Mouse (Mus musculus) heart, embryonic 14.5 days (tissue): ENCODE data around the gene Dhdh. TPM values are rescaled to one million over a fixed set of nuclear protein-coding genes. Genes with fewer than 3 reads are reported as not detected.
"Not testable (repeated sequence)": the region's sequence is repeated elsewhere in the genome, so short reads cannot be mapped to it uniquely, and the experiment has no call there.

Source experiments
- ATAC-seq: fragments of 200-750 bp; cut with Nextera tagmentation; 2 replicates; pipeline ENCODE4 v1.8.0; 2017; ENCODE audit warnings: low read depth, moderate TSS enrichment; ENCODE audit not compliant: insufficient number of reproducible peaks, insufficient read depth, low FRiP score
- H3K27ac ChIP-seq, 2 experiments: fragments of 200-500 bp in 1 of 2; fragments of 300-500 bp in 1 of 2; sonication (generic) in 1 of 2; replicated peaks in 1 of 2; 2 replicates each; pipeline ENCODE4 v1.5.1; 2012 to 2014; ENCODE audit warnings: low read depth in 2 of 2, low read length in 2 of 2, control low read depth in 1 of 2, mild to moderate bottlenecking in 1 of 2, mixed read lengths in 1 of 2; ENCODE audit not compliant: control insufficient read depth in 1 of 2, insufficient read depth in 1 of 2
- H3K27me3 ChIP-seq: fragments of 300-500 bp; sonication (generic); 2 replicates; pipeline ENCODE4 v1.6.1; 2014; ENCODE audit warnings: mild to moderate bottlenecking, low read length, control low read depth; ENCODE audit not compliant: control insufficient read depth, insufficient read depth
- H3K36me3 ChIP-seq: fragments of 300-500 bp; sonication (generic); 2 replicates; pipeline ENCODE4 v1.6.1; 2014; ENCODE audit warnings: mild to moderate bottlenecking, control low read depth, low read length, mixed read lengths; ENCODE audit not compliant: control insufficient read depth, insufficient read depth
- H3K4me1 ChIP-seq, 2 experiments: fragments of 200-500 bp in 1 of 2; fragments of 300-500 bp in 1 of 2; sonication (generic) in 1 of 2; 2 replicates each; pipeline ENCODE4 v1.6.1; 2012 to 2014; ENCODE audit warnings: low read length in 2 of 2, control low read depth in 1 of 2, mixed read lengths in 1 of 2; ENCODE audit not compliant: control insufficient read depth in 2 of 2, insufficient read depth in 2 of 2
- H3K4me2 ChIP-seq: fragments of 300-500 bp; sonication (generic); 2 replicates; pipeline ENCODE4 v1.6.1; 2014; ENCODE audit warnings: mild to moderate bottlenecking, low read length
- H3K4me3 ChIP-seq, 2 experiments: fragments of 200-500 bp in 1 of 2; fragments of 300-500 bp in 1 of 2; sonication (generic) in 1 of 2; 2 replicates each; pipeline ENCODE4 v1.5.1; 2012 to 2014; ENCODE audit warnings: low read length in 2 of 2, mild to moderate bottlenecking in 2 of 2, control low read depth in 1 of 2, low read depth in 1 of 2, moderate library complexity in 1 of 2; ENCODE audit not compliant: control insufficient read depth in 1 of 2, insufficient read depth in 1 of 2
- H3K9ac ChIP-seq: fragments of 300-500 bp; sonication (generic); 2 replicates; pipeline ENCODE4 v1.6.1; 2014; ENCODE audit warnings: mild to moderate bottlenecking, low read length
- H3K9me3 ChIP-seq: fragments of 300-500 bp; sonication (generic); 2 replicates; pipeline ENCODE4 v1.6.1; 2016; ENCODE audit warnings: low read length, control low read depth; ENCODE audit not compliant: control insufficient read depth
- WGBS: fragments of 180-500 bp; shearing (Covaris S2); extraction: QIAGEN DNeasy Blood & Tissue Kit; methylation state at CpG from one replicate; pipeline ENCODE4 v1.1.7; 2014; 5-methylcytosine and 5-hydroxymethylcytosine counted together
- polyA plus RNA-seq: library from polyadenylated mRNA; unstranded; fragments of >200 nt; fragmentation: Nextera tagmentation; extraction: Ambion mirVana; gene quantifications from 2 replicates; pipeline ENCODE4 v1.2.1, GENCODE M21; 2014

Dhdh gene
- polyA plus RNA-seq, 1 experiment from 2014 or later = 5.7 TPM

DNA sequence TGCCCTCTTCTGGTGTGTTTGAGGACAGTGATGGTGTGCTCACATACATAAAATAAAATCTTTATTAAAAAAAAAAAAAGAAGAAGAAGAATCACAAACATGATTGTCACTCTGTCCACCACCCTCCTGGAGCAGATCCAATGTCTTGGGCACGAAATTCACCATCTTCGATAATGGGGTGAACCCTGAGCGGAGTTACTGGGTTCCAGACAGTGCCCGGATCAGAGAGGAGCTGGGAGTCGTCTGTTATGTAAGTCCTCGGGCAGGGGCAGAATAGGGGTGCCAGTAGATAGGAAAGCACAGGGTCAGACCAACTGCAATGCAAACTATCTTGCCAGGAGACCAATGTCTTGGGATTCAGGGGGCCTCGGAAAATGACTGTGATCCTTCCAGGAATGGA, 32.0 kb upstream of the Dhdh start:
- 93% methylated on average over 7 of the region's 7 CpGs for WGBS
- Histone ChIP-seq H3K27me3 (no peaks in the 10 kb centered on the region), H3K4me3 (no peak overlapping the region), H3K27ac (no peak overlapping the region), H3K9ac (no peak overlapping the region), H3K36me3 (peaks cover 22% of the 10 kb centered on the region), H3K4me2 (no peak overlapping the region), H3K9me3 (no peaks in the 10 kb centered on the region), H3K4me1 (peaks cover 15 to 28% of the 10 kb centered on the region in 2 experiments)
- ATAC-seq = no peak

DNA sequence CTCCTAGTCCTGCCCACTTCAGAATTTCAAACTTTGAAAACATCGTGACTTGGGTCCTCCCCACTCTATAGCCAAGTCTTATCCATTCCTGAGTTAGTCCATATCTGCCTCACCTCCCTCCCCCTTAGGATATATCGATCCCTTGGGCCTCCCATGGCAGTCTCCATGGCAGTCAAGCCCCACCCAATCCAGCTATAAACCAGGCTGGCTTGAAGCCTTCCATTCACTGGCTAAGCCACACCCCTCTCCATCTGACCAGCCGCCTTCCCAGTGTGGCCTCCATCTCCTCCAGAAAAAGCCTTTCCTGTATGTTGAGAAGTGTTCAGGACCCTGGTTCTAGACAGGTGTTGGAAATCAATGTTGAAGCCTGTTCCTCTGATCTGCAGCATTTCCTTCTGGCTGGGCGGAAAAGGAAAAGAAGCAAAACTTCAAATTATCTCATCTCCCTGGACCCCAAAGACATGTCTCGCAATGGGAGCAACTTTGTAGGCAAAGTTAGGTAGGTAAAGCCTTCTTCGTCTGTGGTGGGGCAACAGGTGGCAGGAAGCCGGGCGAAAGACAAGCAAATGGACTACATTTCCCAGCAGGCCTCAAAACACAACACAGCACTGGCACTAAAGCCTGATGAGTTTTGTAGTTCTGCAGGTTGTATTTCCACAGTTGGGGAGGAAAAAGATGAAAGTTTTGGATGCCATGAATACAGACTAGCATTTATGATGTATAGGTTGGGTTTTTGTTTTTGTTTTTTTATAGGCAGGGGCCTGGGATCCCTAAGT, 30.9 kb upstream of the Dhdh start:
- no peaks in the 10 kb centered on the region for H3K9me3 ChIP-seq
- peaks cover 13 to 22% of the 10 kb centered on the region in 2 experiments for H3K4me1 ChIP-seq
- H3K4me2 ChIP-seq = no peak overlapping the region
- H3K4me3 ChIP-seq = no peak overlapping the region
- H3K9ac ChIP-seq = no peak overlapping the region
- no peak for ATAC-seq
- no peaks in the 10 kb centered on the region for H3K27me3 ChIP-seq
- no peak overlapping the region for H3K27ac ChIP-seq
- 70% methylated on average over 8 of the region's 8 CpGs for WGBS
- H3K36me3 ChIP-seq = peaks cover 19% of the 10 kb centered on the region

DNA sequence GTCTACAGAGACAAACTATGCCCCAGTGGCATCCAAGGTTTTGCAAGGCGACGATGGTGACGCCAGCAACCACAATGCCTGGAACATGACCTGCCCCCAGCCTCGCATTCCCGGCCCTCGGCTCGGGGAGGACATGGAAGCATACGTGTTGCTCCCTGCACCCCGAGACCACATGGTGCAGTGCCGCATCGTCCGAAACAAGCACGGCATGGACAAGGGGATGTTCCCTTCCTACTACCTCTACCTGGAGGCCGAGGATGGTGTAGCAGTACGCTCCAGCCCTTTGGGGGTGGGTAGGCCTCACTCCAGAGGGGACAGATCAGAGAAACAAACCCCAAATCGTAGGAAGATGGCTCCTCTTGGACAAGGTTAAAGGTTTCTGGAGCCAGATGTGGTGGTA, 30.0 kb upstream of the Dhdh start:
- 91% methylated on average over 16 of the region's 16 CpGs for WGBS
- Histone ChIP-seq H3K9ac (no peak overlapping the region), H3K4me2 (no peak overlapping the region), H3K9me3 (no peaks in the 10 kb centered on the region), H3K27ac (no peak overlapping the region), H3K27me3 (no peaks in the 10 kb centered on the region), H3K4me1 (peaks cover 10 to 16% of the 10 kb centered on the region in 2 experiments), H3K4me3 (no peak overlapping the region), H3K36me3 (peaks cover 12% of the 10 kb centered on the region)
- ATAC-seq = no peak

DNA sequence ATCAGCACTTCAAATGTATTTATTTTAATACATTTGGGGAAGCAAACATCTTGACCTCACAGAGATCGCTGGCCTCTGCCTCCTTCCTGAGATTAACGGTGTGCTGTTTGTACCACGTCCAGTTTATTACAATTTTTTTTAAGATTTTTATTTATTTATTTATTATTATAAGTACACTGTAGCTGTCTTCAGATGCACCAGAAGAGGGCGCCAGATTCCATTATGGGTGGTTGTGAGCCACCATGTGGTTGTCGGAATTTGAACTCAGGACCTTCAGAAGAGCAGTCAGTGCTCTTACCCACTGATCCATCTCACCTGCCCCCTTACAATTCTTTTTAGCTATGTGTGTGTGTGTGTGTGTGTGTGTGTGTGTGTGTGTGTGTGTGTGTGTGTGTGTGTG, 28.2 kb upstream of the Dhdh start:
- WGBS = 74% methylated on average over 5 of the region's 5 CpGs
- H3K4me2 ChIP-seq, H3K27me3 ChIP-seq, ATAC-seq, H3K4me3 ChIP-seq, H3K36me3 ChIP-seq, H3K4me1 ChIP-seq, H3K9ac ChIP-seq, H3K27ac ChIP-seq, H3K9me3 ChIP-seq: not testable (repeated sequence)

DNA sequence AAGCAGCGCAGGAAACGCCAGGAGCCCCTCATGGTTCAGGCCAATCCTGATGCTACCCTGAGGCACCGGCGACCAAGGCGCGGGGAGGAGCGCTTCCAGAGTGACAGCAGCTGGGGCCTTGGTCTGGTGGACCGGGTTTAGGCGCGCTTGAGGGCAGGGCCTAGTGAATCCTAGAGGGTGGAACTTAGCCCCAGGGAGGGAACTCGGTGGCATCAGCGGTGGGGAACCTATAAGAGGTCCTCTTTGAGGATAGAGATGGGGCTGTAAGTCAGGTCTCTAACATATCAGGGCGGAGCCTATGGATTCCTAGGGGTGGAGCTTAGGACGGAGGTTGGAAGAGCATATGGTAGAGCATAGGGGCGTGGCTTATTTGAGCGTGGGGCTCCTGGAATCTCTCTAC, 26.8 kb upstream of the Dhdh start:
- ATAC-seq = 0 out of 2 replicates have a peak, but pooled peaks have one; percentile 24
- no peaks in the 10 kb centered on the region for H3K27me3 ChIP-seq
- peak overlapping the region; percentile 8 to 19; a peak in 1 of 4 replicates for H3K27ac ChIP-seq
- peak overlapping the region; percentile 47 for H3K4me2 ChIP-seq
- peak overlapping the region; percentile 16; the same call in 1 of the 2 replicates for H3K9ac ChIP-seq
- no peak overlapping the region for H3K4me3 ChIP-seq
- no peaks in the 10 kb centered on the region for H3K36me3 ChIP-seq
- 16% methylated on average over 16 of the region's 16 CpGs for WGBS
- H3K9me3 ChIP-seq = no peaks in the 10 kb centered on the region
- peaks cover 4 to 6% of the 10 kb centered on the region in 2 experiments; a peak in 3 of 4 replicates for H3K4me1 ChIP-seq

DNA sequence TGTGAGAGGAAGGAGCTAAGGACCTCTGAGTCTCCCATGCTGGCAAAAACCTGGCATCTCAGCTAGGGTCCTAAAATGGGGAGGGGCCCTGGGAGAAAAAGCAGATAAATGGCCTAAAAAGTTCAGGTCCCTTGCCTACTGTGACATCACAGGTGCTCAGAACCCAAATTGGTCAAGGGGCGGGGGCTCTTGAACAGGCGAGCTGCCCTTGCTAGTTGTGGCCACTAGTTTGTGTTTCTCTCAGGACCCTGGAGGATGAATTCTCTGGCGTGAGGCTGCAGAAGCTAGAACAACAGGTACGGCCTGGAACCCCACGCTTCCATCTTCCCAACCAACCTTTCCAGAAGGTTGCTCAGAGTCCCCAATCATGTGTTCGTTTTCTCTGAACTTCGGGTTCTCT, 25.8 kb upstream of the Dhdh start:
- no peaks in the 10 kb centered on the region for H3K9me3 ChIP-seq
- no peak for ATAC-seq
- no peak overlapping the region for H3K27ac ChIP-seq
- H3K9ac ChIP-seq = no peak overlapping the region
- H3K27me3 ChIP-seq = no peaks in the 10 kb centered on the region
- no peaks in the 10 kb centered on the region for H3K36me3 ChIP-seq
- H3K4me2 ChIP-seq = no peak overlapping the region
- peaks cover 7 to 8% of the 10 kb centered on the region in 2 experiments for H3K4me1 ChIP-seq
- H3K4me3 ChIP-seq = no peak overlapping the region
- WGBS = 78% methylated on average over 7 of the region's 7 CpGs

DNA sequence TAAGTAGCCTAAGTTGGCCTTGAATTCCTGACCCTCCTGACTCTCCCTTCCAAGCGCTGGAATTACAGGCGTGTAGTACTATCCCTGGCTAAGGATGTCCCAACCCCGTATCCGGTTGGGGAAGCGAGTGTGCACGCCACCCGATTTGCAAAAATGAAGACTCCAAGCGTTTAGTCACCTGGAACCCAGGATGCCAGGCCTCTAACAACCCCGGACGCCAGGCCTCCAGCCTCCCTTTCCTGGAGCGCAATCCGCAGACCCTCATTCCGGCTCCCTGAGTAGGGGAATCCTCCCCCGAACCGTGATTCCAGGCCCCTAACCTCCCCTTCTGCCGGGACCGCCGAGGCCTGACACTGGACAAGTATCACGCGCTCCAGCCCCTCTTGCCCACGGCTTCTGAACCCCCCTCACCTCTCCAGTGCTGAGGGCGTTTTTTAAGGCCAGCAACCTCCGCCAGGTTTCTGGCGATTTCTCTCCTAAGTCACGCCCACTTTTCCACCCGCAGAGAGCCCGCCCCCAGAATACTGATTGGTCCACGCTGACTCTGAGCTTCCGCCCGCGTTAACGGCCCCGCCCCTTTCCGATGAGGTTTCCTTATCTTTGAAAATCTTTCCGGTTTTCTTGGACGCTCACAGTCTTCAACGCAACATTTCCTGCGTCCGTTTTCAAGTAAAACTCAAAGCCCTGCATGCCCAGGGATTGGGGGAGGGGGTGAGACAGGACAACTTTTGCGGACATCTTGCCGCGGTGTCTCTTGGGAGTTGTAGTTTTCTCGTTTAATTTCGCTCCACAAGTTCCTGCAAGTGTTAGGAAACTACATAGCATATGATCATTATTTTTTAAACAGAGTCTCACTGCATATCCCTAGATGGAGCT, 21.5 kb upstream of the Dhdh start, which contains the start of gene Nucb1:
TSS of gene Nucb1 (minus strand) at position 495 of the 876 bp plus-strand sequence.
- H3K4me2 ChIP-seq = peak within 1 kb of the TSS; percentile 85
- peaks cover 30% of the 10 kb centered on the region for H3K36me3 ChIP-seq
- ATAC-seq = peak; percentile 84
- H3K27ac ChIP-seq = peak within 1 kb of the TSS; percentile 86 to 87
- H3K9ac ChIP-seq = peak within 1 kb of the TSS; percentile 87
- peaks cover 6 to 15% of the 10 kb centered on the region in 2 experiments for H3K4me1 ChIP-seq
- no peaks in the 10 kb centered on the region for H3K9me3 ChIP-seq
- peak within 1 kb of the TSS; percentile 76 to 92 for H3K4me3 ChIP-seq
- H3K27me3 ChIP-seq = no peaks in the 10 kb centered on the region
- WGBS = 1% methylated on average over 44 of the region's 44 CpGs
